Mouse (Mus musculus) embryonic fibroblast, embryonic 13.5 days (primary cell): ENCODE results near the gene Dpy19l3. TPM values are rescaled to one million over a fixed set of nuclear protein-coding genes. Genes with fewer than 3 reads are reported as not detected.
A peak's percentile ranks its signal among the peaks of the same experiment; 100 is the strongest.

ENCODE experiments used
- H3K27ac ChIP-seq: 2 replicates; pipeline ENCODE4 v1.5.1; 2012; ENCODE audit warnings: low read length, control low read depth, inconsistent platforms; ENCODE audit not compliant: insufficient read depth
- H3K4me1 ChIP-seq: 2 replicates; pipeline ENCODE4 v1.6.1; 2011; ENCODE audit warnings: low read length; ENCODE audit not compliant: control insufficient read depth, insufficient read depth
- H3K4me3 ChIP-seq: 2 replicates; pipeline ENCODE4 v1.5.1; 2011; ENCODE audit warnings: mild to moderate bottlenecking, control low read depth, low read length; ENCODE audit not compliant: insufficient read depth
- CTCF ChIP-seq: IDR thresholded peaks from 2 replicates; pipeline ENCODE4 v1.5.1; 2011; ENCODE audit warnings: mild to moderate bottlenecking, control low read depth, low read length, moderate library complexity, borderline replicate concordance; ENCODE audit not compliant: insufficient read depth
- POLR2A ChIP-seq: IDR thresholded peaks from 2 replicates; pipeline ENCODE4 v1.6.1; 2011; ENCODE audit warnings: low read depth, mild to moderate bottlenecking, control low read depth, low read length, moderate library complexity
- polyA plus RNA-seq: library from polyadenylated mRNA; stranded (reverse); fragments of >200 nt; gene quantifications from 2 replicates; pipeline ENCODE4 v1.2.4, GENCODE M21; 2011; ENCODE audit warnings: low read depth; ENCODE audit not compliant: missing spikeins, insufficient read length

Gene Dpy19l3
- polyA plus RNA-seq, 1 experiment: 60.8 TPM

GRCm38 (mm10) chr7:35782252-35782651 is 28.0 kb upstream of the Dpy19l3 start:
- Histone ChIP-seq H3K4me3 (no peak overlapping the region), H3K4me1 (no peaks in the 10 kb centered on the region), H3K27ac (no peak overlapping the region)
- no peak for TF ChIP-seq POLR2A
- TF ChIP-seq CTCF: no peak

GRCm38 (mm10) chr7:35774127-35774526 is 19.9 kb upstream of the Dpy19l3 start:
- H3K27ac ChIP-seq: no peak overlapping the region
- TF ChIP-seq POLR2A (no peak), CTCF (no peak)
- no peaks in the 10 kb centered on the region for H3K4me1 ChIP-seq
- H3K4me3 ChIP-seq: no peak overlapping the region

GRCm38 (mm10) chr7:35772347-35772746 is 18.1 kb upstream of the Dpy19l3 start:
- H3K4me1 ChIP-seq: no peaks in the 10 kb centered on the region
- no peak overlapping the region for H3K27ac ChIP-seq
- H3K4me3 ChIP-seq: no peak overlapping the region
- no peak for TF ChIP-seq CTCF
- no peak for TF ChIP-seq POLR2A

GRCm38 (mm10) chr7:35771106-35771505 is 16.9 kb upstream of the Dpy19l3 start:
- Histone ChIP-seq H3K4me3 (no peak overlapping the region), H3K4me1 (no peaks in the 10 kb centered on the region), H3K27ac (no peak overlapping the region)
- no peak for TF ChIP-seq CTCF
- no peak for TF ChIP-seq POLR2A

GRCm38 (mm10) chr7:35770122-35770521 is 15.9 kb upstream of the Dpy19l3 start:
- Histone ChIP-seq H3K27ac (no peak overlapping the region), H3K4me1 (no peaks in the 10 kb centered on the region), H3K4me3 (no peak overlapping the region)
- TF ChIP-seq CTCF: no peak
- TF ChIP-seq POLR2A: no peak

- TF ChIP-seq POLR2A (no peak), CTCF (no peak)
- no peak overlapping the region for H3K27ac ChIP-seq
- no peak overlapping the region for H3K4me3 ChIP-seq
- no peaks in the 10 kb centered on the region for H3K4me1 ChIP-seq
These were observed 10.2 kb upstream of the Dpy19l3 start for GRCm38 (mm10) chr7:35764461-35764860.

- Histone ChIP-seq H3K27ac (no peak overlapping the region), H3K4me3 (no peak overlapping the region), H3K4me1 (no peaks in the 10 kb centered on the region)
- TF ChIP-seq POLR2A (no peak), CTCF (no peak)
These were observed 7.5 kb upstream of the Dpy19l3 start for GRCm38 (mm10) chr7:35761801-35762200.

- Histone ChIP-seq H3K4me3 (no peak overlapping the region), H3K27ac (no peak overlapping the region), H3K4me1 (no peaks in the 10 kb centered on the region)
- TF ChIP-seq CTCF: no peak
- TF ChIP-seq POLR2A: no peak
These were observed 5.3 kb upstream of the Dpy19l3 start for GRCm38 (mm10) chr7:35759602-35760001.

GRCm38 (mm10) chr7:35756510-35757440 is 2.5 kb upstream of the Dpy19l3 start:
- Histone ChIP-seq H3K27ac (no peak overlapping the region), H3K4me3 (no peak overlapping the region), H3K4me1 (peaks cover 2% of the 10 kb centered on the region; the same call in 1 of the 2 replicates)
- peak; percentile 33; the same call in 1 of the 2 replicates for TF ChIP-seq CTCF
- no peak for TF ChIP-seq POLR2A

- no peak overlapping the region for H3K4me3 ChIP-seq
These were observed 573 bp upstream of the Dpy19l3 start for GRCm38 (mm10) chr7:35754886-35755168.

More at GRCm38 (mm10) chr7:35754886-35755168, 573 bp upstream of the Dpy19l3 start:
- Histone ChIP-seq H3K27ac (no peak overlapping the region), H3K4me1 (peaks cover 2% of the 10 kb centered on the region; the same call in 1 of the 2 replicates)
- TF ChIP-seq POLR2A (peak; percentile 46; the same call in 1 of the 2 replicates), CTCF (no peak)
